Mouse (Mus musculus) liver, embryonic 14.5 days (tissue): ENCODE data around the gene Sh3pxd2a.

Experiments used
- CTCF ChIP-seq: IDR thresholded peaks from 2 replicates; pipeline ENCODE4 v1.5.1; 2016; ENCODE audit warnings: antibody characterized with exemption, low read depth, control low read depth
- EP300 ChIP-seq: IDR thresholded peaks from 2 replicates; pipeline ENCODE4 v1.6.1; 2016; ENCODE audit warnings: antibody characterized with exemption, low read depth

DNA sequence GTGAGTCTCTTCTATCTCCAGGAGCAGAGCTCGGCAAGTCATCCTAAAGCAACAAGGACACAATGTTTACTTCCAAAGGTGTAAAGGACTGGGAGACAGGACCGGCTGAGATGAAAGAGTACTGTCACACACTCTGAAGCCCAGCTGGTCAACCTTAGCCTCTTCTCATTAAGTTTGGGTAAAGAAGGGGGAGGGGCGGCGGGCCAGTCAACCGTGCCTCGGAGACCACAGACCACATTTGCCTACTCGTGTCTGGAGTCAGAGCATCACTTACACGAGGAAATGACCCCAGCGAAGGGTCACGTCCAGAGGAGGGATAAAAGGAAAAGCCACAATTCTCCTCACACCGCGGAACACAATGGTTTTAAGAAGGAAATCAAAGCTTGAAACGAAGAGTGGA is 995 bp downstream of the Sh3pxd2a start:
- TF ChIP-seq CTCF (no peak), EP300 (no peak)
